Mouse (Mus musculus): ENCODE results near the gene Tnnc2. TPM values are rescaled to one million over a fixed set of nuclear protein-coding genes. Genes with fewer than 3 reads are reported as not detected.

Tnnc2 gene
- polyA plus RNA-seq, 1 experiment from 2014 or later, result 0.60 TPM

Other genes starting within 250 kb of the Tnnc2 start
- gene Wfdc2, start 217.6 kb downstream of the Tnnc2 start, polyA plus RNA-seq (2015; fragmentation: Nextera tagmentation; extraction: Ambion mirVana), result 4.3 and 4.5 TPM in 2 replicates
- not detected in 2 replicates for gene Spint3, start 206.5 kb downstream of the Tnnc2 start, polyA plus RNA-seq (2015; fragmentation: Nextera tagmentation; extraction: Ambion mirVana)
- gene Wfdc6a, start 194.5 kb downstream of the Tnnc2 start, polyA plus RNA-seq (2015; fragmentation: Nextera tagmentation; extraction: Ambion mirVana), result not detected in 2 replicates
- not detected in 2 replicates for gene Eppin, start 186.4 kb downstream of the Tnnc2 start, polyA plus RNA-seq (2015; fragmentation: Nextera tagmentation; extraction: Ambion mirVana)
- gene Wfdc6b, start 166.4 kb downstream of the Tnnc2 start, polyA plus RNA-seq (2015; fragmentation: Nextera tagmentation; extraction: Ambion mirVana), result not detected in 2 replicates
- not detected in 2 replicates for gene Wfdc8, start 166.3 kb downstream of the Tnnc2 start, polyA plus RNA-seq (2015; fragmentation: Nextera tagmentation; extraction: Ambion mirVana)
- not detected in 2 replicates for gene Wfdc16, start 141.2 kb downstream of the Tnnc2 start, polyA plus RNA-seq (2015; fragmentation: Nextera tagmentation; extraction: Ambion mirVana)
- not detected in 2 replicates for gene Wfdc10, start 123.9 kb downstream of the Tnnc2 start, polyA plus RNA-seq (2015; fragmentation: Nextera tagmentation; extraction: Ambion mirVana)
- gene Wfdc9, start 123.4 kb downstream of the Tnnc2 start, polyA plus RNA-seq (2015; fragmentation: Nextera tagmentation; extraction: Ambion mirVana), result not detected in 2 replicates
- gene Wfdc11, start 105.9 kb downstream of the Tnnc2 start, polyA plus RNA-seq (2015; fragmentation: Nextera tagmentation; extraction: Ambion mirVana), result not detected in 2 replicates
- not detected in 2 replicates for gene Wfdc13, start 94.9 kb downstream of the Tnnc2 start, polyA plus RNA-seq (2015; fragmentation: Nextera tagmentation; extraction: Ambion mirVana)
- gene Spint4, start 81.5 kb downstream of the Tnnc2 start, polyA plus RNA-seq (2015; fragmentation: Nextera tagmentation; extraction: Ambion mirVana), result not detected in 2 replicates
- not detected in 2 replicates for gene Spint5, start 64.7 kb downstream of the Tnnc2 start, polyA plus RNA-seq (2015; fragmentation: Nextera tagmentation; extraction: Ambion mirVana)
- gene Wfdc3, start 34.0 kb downstream of the Tnnc2 start, polyA plus RNA-seq (2015; fragmentation: Nextera tagmentation; extraction: Ambion mirVana), result 1.1 and 1.7 TPM in 2 replicates
- gene Dnttip1, start 34.0 kb downstream of the Tnnc2 start, polyA plus RNA-seq (2015; fragmentation: Nextera tagmentation; extraction: Ambion mirVana), result 73.9 and 74.9 TPM in 2 replicates
- gene Ube2c, start 10.1 kb downstream of the Tnnc2 start, polyA plus RNA-seq (2015; fragmentation: Nextera tagmentation; extraction: Ambion mirVana), result 199 and 232 TPM in 2 replicates
- 24.6 and 29.8 TPM in 2 replicates for gene Snx21, start 5.9 kb upstream of the Tnnc2 start, polyA plus RNA-seq (2015; fragmentation: Nextera tagmentation; extraction: Ambion mirVana)
- gene Acot8, start 24.9 kb upstream of the Tnnc2 start, polyA plus RNA-seq (2015; fragmentation: Nextera tagmentation; extraction: Ambion mirVana), result 17.1 and 17.2 TPM in 2 replicates
- gene Zswim3, start 25.1 kb upstream of the Tnnc2 start, polyA plus RNA-seq (2015; fragmentation: Nextera tagmentation; extraction: Ambion mirVana), result 13.9 and 14.5 TPM in 2 replicates
- gene Zswim1, start 42.7 kb upstream of the Tnnc2 start, polyA plus RNA-seq (2015; fragmentation: Nextera tagmentation; extraction: Ambion mirVana), result 22.8 TPM in 2 replicates
- gene Spata25, start 48.6 kb upstream of the Tnnc2 start, polyA plus RNA-seq (2015; fragmentation: Nextera tagmentation; extraction: Ambion mirVana), result not detected in 2 replicates
- 97.7 and 98.4 TPM in 2 replicates for gene Ctsa, start 52.9 kb upstream of the Tnnc2 start, polyA plus RNA-seq (2015; fragmentation: Nextera tagmentation; extraction: Ambion mirVana)
- 5.6 and 6.5 TPM in 2 replicates for gene Neurl2, start 53.5 kb upstream of the Tnnc2 start, polyA plus RNA-seq (2015; fragmentation: Nextera tagmentation; extraction: Ambion mirVana)
- gene Pltp, start 77.7 kb upstream of the Tnnc2 start, polyA plus RNA-seq (2015; fragmentation: Nextera tagmentation; extraction: Ambion mirVana), result 45.3 and 50.7 TPM in 2 replicates
- 94.8 and 101 TPM in 2 replicates for gene Pcif1, start 99.3 kb upstream of the Tnnc2 start, polyA plus RNA-seq (2015; fragmentation: Nextera tagmentation; extraction: Ambion mirVana)
- 15.7 and 16.7 TPM in 2 replicates for gene Zfp335, start 131.8 kb upstream of the Tnnc2 start, polyA plus RNA-seq (2015; fragmentation: Nextera tagmentation; extraction: Ambion mirVana)
- gene Mmp9, start 160.8 kb upstream of the Tnnc2 start, polyA plus RNA-seq (2015; fragmentation: Nextera tagmentation; extraction: Ambion mirVana), result 17.9 and 19.5 TPM in 2 replicates
- 16.2 and 17.2 TPM in 2 replicates for gene Slc12a5, start 180.8 kb upstream of the Tnnc2 start, polyA plus RNA-seq (2015; fragmentation: Nextera tagmentation; extraction: Ambion mirVana)

Measured in forebrain, embryonic 15.5 days (tissue).